Mouse (Mus musculus): ENCODE results near the gene Olfr1391.
"Not testable (repeated sequence)": the region's sequence is repeated elsewhere in the genome, so short reads cannot be mapped to it uniquely, and the experiment has no call there.

The Olfr1391 gene

DNA sequence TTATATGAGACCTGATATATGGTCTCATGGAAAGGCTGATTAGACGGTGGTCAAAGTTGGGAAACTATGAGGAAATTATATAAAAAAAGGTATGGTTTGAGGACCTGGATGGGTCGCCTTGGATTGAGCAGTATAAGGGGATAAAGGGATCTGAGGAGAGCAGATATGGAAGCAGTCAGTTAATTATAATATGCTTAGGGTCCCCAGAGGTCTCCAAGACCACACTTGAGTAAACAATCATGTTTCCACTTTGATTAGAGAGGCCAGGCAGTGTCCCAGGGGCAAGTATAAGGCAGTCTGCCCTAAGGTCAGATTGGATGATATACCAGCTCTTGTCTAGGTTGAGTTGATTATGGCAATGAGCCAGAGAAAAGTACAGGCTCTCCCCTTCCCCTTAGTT is at the start of gene Olfr1391:
Gene Olfr1391 (plus strand): TSS at position 301 of the 400 bp plus-strand sequence.
- DNase-seq = no peak

DNA sequence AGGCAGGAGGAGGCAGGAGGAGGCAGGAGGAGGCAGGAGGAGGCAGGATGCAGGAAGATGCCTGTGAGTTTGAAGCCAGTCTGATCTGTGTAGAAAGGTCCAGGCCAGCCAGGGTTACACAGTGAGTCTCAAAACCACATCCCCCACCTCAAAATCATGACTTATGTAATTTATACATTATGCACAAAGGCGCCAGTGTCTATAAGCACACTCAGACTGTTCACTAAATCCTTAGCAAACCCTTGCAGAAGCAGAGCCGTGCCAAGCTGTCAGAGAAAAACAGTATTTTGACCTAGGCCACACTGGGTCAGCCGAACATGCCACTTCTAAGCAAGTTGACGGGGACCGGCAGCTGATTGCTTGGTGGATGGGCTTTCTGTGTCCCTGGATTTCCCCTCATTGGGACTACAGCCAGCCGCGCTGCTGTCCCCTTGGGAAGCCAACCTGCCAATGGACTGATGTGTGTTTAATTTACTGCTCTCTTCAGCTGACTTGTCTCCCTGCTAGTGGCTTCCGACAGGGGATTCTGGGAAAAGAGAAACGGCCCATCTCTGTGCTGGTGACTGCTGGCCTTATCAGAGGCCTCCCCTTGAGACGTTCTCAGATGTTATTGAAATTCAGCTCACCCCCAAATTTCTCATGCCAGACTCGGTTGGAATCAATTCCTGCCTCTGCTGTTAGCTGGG is 48.6 kb upstream of the Olfr1391 start:
- no peak for DNase-seq

DNA sequence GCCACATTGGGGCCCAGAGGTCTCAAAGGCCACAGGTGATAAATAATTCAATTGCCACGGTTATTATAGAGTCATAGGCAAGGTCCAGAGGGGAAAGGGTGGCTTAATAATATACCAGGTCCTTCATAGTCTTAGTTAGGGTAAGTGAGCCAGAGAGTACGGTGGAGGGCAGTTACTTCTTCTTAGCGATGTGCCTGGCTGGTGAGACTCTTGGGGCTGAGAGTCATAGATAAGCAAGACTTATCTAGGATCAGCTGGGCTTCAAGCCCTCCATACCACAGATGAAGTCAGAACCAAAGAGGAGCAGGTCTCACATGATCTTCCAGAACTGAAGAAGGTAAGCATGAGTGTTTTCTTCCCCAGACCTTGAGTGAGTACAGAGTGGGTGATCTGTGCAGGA is 44.3 kb upstream of the Olfr1391 start, which contains the start of gene Olfr1393:
Gene Olfr1393 (plus strand): TSS at position 83 of the 400 bp plus-strand sequence.
- DNase-seq = no peak

DNA sequence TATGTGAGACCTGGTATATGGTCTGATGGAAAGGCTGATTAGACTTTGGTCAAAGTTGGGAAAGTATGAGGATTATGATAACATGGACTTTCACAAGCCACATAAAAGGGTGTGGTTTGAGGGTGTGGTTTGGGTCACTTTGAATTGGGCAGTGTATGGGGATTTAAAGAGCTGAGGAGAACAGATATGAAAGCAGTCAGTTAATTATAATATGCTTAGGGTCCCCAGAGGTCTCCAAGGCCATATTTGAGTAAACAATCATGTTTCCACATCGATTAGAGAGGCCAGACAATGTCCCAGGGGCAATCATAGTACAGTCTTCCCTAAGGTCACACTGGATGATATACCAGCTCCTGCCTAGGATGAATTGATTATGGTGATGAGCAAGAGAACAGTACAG is 37.6 kb upstream of the Olfr1391 start, which contains the start of gene Olfr1392:
Gene Olfr1392 (plus strand): TSS at position 301 of the 400 bp plus-strand sequence.
- DNase-seq = not testable (repeated sequence)

DNA sequence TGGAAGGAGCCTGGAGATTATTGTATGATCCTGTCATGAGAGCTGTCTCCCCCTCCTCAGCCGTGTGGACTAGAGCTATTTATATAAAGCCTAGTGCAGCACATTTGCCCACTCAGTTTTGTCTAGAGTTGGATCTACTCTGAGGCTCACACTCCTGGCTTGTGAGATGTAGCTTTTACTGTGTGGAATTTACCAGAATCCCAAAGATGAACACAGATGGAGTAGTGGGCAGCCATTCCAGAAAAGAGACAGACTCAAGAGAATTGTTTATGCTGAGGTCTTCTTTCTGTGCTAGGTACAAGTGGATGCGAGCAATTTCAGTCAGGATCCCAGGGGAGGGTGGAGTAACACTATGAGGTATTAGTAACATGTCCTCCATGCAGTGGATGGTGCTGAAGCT is 35.3 kb upstream of the Olfr1391 start:
- DNase-seq = no peak

DNA sequence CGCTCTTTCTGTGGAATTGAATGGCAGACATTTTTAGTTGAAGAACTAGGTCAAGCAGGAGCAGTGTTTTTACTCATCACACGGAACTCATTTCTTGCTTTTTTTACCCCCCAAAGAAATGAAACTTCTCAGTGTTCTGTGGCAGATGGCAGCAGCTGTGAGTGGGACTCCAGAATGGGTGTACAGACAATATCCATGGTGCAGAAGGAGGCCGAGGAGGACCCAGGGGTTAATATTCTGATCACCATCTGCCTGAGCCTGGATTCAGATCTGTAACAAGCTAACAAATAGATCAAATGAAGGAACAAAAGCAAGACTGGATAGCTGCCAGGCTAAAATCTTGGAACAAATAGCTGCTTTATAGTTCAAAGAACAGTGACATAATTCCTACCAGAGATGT is 29.8 kb upstream of the Olfr1391 start:
- DNase-seq = no peak

DNA sequence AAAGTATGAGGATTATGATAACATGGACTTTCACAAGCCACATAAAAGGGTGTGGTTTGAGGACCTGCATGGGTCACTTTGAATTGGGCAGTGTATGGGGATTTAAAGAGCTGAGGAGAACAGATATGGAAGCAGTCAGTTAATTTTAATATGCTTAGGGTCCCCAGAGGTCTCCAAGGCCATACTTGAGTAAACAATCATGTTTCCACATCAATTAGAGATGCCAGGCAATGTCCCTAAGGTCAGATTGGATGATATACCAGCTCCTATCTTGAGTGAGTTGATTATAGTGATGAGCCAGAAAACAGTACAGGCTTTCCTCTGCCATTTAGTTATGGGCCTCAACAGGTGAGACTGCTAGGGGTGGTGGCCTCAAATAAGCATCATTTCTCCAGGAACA is 18.1 kb upstream of the Olfr1391 start, which contains the start of gene Olfr10:
Gene Olfr10 (plus strand): TSS at position 301 of the 400 bp plus-strand sequence.
- DNase-seq = no peak

DNA sequence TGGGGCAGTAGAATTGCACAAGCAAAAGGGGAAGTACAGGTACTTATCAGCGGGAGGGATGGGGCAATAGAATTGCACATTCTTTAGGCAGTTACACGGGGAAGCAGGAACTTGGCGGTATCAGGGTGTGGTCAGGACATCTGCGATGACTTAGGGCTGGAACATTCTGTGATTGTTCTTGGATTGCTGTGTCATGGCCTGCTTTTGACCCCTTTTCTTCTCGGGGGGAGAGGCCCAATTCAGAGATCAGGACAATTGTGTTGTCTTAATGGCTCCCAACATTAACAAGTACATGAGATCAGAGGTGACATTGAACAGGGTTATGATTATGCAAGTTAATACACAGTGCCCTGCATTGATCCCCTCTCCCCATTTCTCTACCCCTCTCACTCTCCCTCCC is 14.0 kb upstream of the Olfr1391 start:
- not testable (repeated sequence) for DNase-seq

DNA sequence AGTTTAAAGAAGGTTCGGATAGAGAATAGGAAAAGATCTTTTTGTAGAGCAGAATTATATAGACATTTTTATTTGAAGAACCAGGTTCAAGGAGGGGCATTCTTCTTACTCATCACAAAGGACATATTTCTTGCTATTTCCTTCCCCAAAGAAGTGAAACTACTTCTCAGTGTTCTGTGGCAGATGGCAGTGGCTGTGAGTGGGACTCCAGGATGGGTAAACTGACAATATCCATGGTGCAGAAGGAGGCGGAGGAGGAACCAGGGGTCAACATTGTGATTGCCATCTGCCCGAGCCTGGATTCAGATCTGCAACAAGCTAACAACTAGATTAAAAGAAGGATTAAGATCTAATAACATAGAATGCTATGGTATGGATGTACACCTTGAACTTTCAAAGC is 4.2 kb downstream of the Olfr1391 start:
- no peak for DNase-seq

DNA sequence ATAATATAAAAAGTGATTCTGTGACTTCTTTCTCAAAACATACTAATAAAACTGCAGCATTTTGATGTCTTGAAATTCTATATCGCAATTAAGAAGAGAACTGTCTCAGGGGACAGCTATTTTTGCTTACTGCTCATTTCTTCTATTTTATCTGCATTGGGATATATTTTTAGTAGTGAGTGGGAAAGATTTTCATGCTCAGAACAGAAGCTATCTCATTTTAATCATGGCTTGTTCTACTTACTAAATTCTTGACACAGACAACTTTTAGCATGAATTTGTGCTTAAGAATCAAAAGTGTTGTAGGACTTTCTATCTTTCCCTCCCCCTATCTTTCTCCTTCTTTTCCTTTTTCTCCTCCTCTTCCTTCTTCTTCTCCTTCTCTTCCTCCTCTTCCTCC is 7.1 kb downstream of the Olfr1391 start:
- DNase-seq = no peak

DNA sequence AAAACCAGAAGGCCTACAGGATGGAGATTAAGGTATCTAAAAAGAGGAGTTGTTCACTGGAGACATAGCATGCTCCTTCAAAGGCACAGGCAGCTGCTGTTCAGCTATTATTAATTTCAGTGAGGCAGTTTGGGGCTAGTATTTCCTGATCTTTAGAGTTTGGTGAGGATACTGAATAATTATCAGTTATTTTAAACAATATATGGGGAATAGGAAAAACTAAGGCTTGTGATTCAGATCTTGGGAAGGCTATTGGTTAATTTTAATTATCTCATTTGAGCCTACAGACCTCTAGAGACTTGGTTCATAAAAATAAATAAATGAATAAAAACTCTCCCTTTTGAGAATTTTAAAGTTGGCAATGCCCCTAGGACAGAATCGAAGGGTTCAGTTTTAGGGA is 12.3 kb downstream of the Olfr1391 start, which contains the start of gene Olfr1390:
Gene Olfr1390 (plus strand): TSS at position 301 of the 400 bp plus-strand sequence.
- no peak for DNase-seq

DNA sequence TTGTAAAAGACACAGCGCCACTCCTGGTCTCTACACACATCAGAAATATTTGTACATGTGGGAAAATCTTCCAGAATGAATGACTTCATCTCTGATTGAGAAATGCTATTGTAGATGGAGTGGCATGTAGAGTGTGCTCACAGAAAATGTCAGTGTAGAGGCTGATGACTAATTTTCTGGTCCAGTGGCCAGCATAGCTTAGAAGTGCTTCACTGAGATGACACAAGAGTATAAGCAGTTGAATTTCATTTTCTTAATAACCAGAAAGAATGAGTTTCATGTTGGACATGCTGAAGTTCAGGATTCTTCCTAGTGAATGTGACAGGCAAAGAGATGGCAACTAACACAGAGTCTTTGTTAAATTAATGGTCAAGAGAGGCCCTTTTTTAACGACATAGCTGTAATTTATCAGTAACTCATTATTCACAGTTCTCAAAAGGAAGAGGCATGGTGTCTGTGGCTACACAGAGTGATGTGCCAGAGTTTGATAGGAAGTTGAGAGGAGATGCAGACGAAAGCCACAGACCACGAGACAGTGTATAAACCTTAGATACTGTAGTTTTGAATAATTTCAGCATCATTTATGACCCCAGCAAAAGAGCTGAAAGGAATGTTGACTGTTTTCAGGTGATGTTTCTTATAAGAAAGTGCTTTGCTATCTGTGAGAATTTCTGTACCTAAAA is 14.7 kb downstream of the Olfr1391 start:
- no peak for DNase-seq
